Mouse (Mus musculus) hindbrain, embryonic 16.5 days (tissue): ENCODE data around the gene Edc3. TPM values are rescaled to one million over a fixed set of nuclear protein-coding genes. Genes with fewer than 3 reads are reported as not detected.
A peak's percentile ranks its signal among the peaks of the same experiment; 100 is the strongest.

ENCODE experiments used
- ATAC-seq: fragments of 200-750 bp; cut with Nextera tagmentation; 2 replicates; pipeline ENCODE4 v1.8.0; 2017; ENCODE audit warnings: moderate TSS enrichment, moderate library complexity
- H3K27ac ChIP-seq: fragments of 300-500 bp; sonication (generic); 2 replicates; pipeline ENCODE4 v1.5.1; 2014; ENCODE audit warnings: low read depth, mild to moderate bottlenecking, control low read depth, low read length, moderate library complexity
- H3K27me3 ChIP-seq: fragments of 300-500 bp; sonication (generic); replicated peaks from 2 replicates; pipeline ENCODE4 v1.6.1; 2014; ENCODE audit warnings: low read length; ENCODE audit not compliant: control insufficient read depth, insufficient read depth
- H3K36me3 ChIP-seq: fragments of 300-500 bp; sonication (generic); 2 replicates; pipeline ENCODE4 v1.6.1; 2014; ENCODE audit warnings: mild to moderate bottlenecking, low read length, moderate library complexity, mixed read lengths; ENCODE audit not compliant: control insufficient read depth, insufficient read depth
- H3K4me1 ChIP-seq: fragments of 300-500 bp; sonication (generic); 2 replicates; pipeline ENCODE4 v1.6.1; 2014; ENCODE audit warnings: low read depth, low read length; ENCODE audit not compliant: control insufficient read depth, insufficient read depth
- H3K4me2 ChIP-seq: fragments of 300-500 bp; sonication (generic); 2 replicates; pipeline ENCODE4 v1.6.1; 2014; ENCODE audit warnings: mild to moderate bottlenecking, low read length, control low read depth, moderate library complexity
- H3K4me3 ChIP-seq: fragments of 300-500 bp; sonication (generic); 2 replicates; pipeline ENCODE4 v1.5.1; 2014; ENCODE audit warnings: mild to moderate bottlenecking, low read length, control low read depth, moderate library complexity
- H3K9ac ChIP-seq: fragments of 300-500 bp; sonication (generic); 2 replicates; pipeline ENCODE4 v1.6.1; 2014; ENCODE audit warnings: low read depth, mild to moderate bottlenecking, control low read depth, low read length, moderate library complexity
- H3K9me3 ChIP-seq: fragments of 300-500 bp; sonication (generic); 2 replicates; pipeline ENCODE4 v1.6.1; 2014; ENCODE audit warnings: mild to moderate bottlenecking, low read length, moderate library complexity; ENCODE audit not compliant: control insufficient read depth
- WGBS: fragments of 180-500 bp; shearing (Covaris S2); extraction: QIAGEN DNeasy Blood & Tissue Kit; methylation state at CpG from one replicate; pipeline ENCODE4 v1.1.7; 2014; 5-methylcytosine and 5-hydroxymethylcytosine counted together
- polyA plus RNA-seq: library from polyadenylated mRNA; unstranded; fragments of >200 nt; fragmentation: Nextera tagmentation; extraction: Ambion mirVana; gene quantifications from 2 replicates; pipeline ENCODE4 v1.2.1, GENCODE M21; 2015

Gene Edc3
- polyA plus RNA-seq, 1 experiment from 2014 or later = 29.7 TPM

DNA sequence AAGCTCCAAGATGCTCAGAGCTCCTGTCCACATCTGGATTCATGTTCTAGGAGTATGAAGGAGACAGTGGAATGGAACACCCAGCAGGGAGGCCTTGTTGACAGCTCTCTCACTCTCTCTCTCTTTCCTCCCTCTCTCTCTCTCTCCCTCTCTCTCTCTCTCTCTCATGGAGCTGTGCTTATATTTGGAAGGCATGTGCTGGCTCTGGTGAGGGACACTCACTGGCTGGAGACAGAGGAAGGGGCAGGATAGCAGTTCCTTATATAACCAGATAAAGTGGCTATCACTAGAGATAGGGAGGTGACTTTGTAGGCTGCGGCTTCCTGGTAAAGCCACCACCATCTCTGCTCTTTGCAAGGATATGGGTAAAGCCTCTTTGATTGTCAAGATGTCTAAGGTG is 61.9 kb downstream of the Edc3 start:
- no peaks in the 10 kb centered on the region for H3K36me3 ChIP-seq
- peaks cover 8% of the 10 kb centered on the region for H3K4me1 ChIP-seq
- no peaks in the 10 kb centered on the region for H3K27me3 ChIP-seq
- no peak overlapping the region for H3K9ac ChIP-seq
- ATAC-seq = no peak
- H3K4me2 ChIP-seq = no peak overlapping the region
- H3K9me3 ChIP-seq = no peaks in the 10 kb centered on the region
- no peak overlapping the region for H3K4me3 ChIP-seq
- WGBS = 94% methylated on average over 1 of the region's 1 CpGs
- H3K27ac ChIP-seq = no peak overlapping the region

DNA sequence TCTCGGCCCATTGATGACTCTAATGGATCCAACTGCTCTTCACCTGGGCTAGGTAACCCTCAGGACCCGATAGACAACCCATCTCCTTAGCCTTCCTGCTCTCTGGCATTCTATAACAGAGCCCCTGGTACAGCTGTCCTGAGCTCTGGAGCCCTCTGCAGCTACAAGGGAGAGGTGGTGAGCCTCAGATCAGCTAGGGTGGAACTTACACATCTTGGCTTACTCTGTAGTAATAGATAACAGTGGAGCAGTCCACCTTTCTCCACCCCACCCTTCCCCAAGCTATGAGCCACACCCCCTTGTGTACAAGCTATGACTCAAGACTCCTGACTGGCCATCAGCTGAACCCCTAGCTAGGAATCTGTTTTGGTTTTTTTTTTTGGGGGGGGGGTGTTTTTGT is 62.5 kb downstream of the Edc3 start:
- 89% methylated on average over 2 of the region's 2 CpGs for WGBS
- ATAC-seq = no peak
- peaks cover 8% of the 10 kb centered on the region for H3K4me1 ChIP-seq
- no peak overlapping the region for H3K4me2 ChIP-seq
- H3K4me3 ChIP-seq = no peak overlapping the region
- H3K27me3 ChIP-seq = no peaks in the 10 kb centered on the region
- no peak overlapping the region for H3K27ac ChIP-seq
- H3K9ac ChIP-seq = no peak overlapping the region
- no peaks in the 10 kb centered on the region for H3K36me3 ChIP-seq
- no peaks in the 10 kb centered on the region for H3K9me3 ChIP-seq

DNA sequence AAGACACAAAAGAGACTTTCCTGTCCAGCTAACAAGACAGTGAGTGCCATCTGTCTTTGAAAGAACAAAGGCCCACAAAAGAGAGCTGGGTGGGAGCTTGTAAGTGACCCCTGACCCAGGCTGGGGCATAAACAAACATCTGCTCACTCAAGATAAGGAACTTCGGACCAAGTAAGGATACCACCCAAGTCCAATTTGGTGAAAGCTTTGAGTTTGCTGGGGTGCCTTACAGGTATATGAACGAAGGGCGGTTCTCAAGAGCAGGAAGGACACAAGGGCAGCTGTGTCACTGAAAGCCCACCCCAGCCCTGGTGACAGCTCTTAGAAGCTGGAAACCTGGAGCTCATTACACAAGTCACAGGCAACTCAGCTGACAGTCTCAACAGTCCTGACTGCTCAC is 65.4 kb downstream of the Edc3 start:
- H3K9ac ChIP-seq = no peak overlapping the region
- no peaks in the 10 kb centered on the region for H3K9me3 ChIP-seq
- H3K4me1 ChIP-seq = no peaks in the 10 kb centered on the region
- ATAC-seq = no peak
- no peaks in the 10 kb centered on the region for H3K27me3 ChIP-seq
- no peak overlapping the region for H3K4me2 ChIP-seq
- 83% methylated on average over 3 of the region's 3 CpGs for WGBS
- H3K4me3 ChIP-seq = no peak overlapping the region
- no peaks in the 10 kb centered on the region for H3K36me3 ChIP-seq
- no peak overlapping the region for H3K27ac ChIP-seq

DNA sequence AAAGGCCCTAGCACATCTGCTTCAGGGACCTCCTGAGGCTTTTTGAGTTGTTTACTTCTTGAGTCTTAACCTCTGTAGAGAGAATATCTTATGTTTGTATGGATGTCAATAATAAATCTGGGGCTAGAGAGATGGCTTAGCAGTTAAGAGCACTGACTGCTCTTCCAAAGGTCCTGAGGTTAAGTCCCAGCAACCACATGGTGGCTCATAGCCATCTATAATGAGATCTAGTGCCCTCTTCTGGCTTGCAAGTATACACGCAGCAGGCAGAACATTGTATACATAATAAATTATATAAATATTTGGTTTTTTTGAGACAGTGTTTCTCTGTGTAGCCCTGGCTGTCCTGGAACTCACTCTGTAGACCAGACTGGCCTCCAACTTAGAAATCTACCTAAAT is 65.8 kb downstream of the Edc3 start:
- no peak for ATAC-seq
- Histone ChIP-seq H3K9ac (no peak overlapping the region), H3K27ac (no peak overlapping the region), H3K9me3 (no peaks in the 10 kb centered on the region), H3K27me3 (no peaks in the 10 kb centered on the region), H3K36me3 (no peaks in the 10 kb centered on the region), H3K4me1 (no peaks in the 10 kb centered on the region), H3K4me2 (no peak overlapping the region), H3K4me3 (no peak overlapping the region)
- 12% methylated on average over 1 of the region's 1 CpGs for WGBS

DNA sequence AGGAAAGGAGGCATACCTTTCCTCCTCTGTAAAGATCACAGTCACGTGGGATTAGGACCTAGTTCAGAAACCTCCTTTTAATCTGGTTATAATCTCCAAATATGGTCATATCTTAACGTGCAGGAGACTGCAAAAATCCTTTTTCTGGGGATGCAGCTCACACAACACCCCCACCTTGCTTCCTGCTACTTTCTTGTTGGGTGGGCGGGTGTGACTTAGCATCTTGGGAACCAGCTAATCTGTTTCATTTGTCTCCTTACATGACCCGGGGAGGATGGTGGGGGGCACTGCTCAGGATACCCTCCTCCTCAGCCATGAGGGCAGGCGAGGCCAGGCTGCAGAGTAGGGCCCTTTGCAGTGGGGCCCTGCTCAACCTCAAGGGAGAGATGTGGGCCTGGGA is 66.7 kb downstream of the Edc3 start:
- ATAC-seq = no peak

DNA sequence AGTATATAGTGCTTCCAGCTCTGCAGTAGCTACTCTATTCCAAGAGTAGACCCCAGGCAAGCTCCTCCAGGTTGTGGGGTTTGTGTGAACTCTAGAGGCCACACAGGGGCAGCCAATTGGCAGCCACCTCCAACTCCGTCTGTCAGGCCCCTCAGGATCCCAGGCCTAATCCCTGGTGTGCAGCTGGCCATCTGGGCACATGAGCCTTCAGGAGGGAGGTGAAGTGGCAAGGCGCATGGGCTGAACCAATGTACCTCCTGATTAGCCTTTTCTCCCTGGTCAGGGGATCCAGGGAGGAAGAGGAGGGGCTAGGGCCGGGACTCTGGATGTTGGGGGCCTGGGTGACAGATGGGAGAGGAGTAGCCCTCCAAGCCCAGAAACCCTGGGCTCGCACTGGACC is 67.4 kb downstream of the Edc3 start:
- Histone ChIP-seq H3K27ac (no peak overlapping the region), H3K4me2 (no peak overlapping the region), H3K27me3 (no peaks in the 10 kb centered on the region), H3K9ac (no peak overlapping the region), H3K9me3 (no peaks in the 10 kb centered on the region), H3K4me1 (no peaks in the 10 kb centered on the region), H3K36me3 (no peaks in the 10 kb centered on the region), H3K4me3 (no peak overlapping the region)
- WGBS = 58% methylated on average over 4 of the region's 4 CpGs
- 0 out of 2 replicates have a peak, but pooled peaks have one; percentile 27 for ATAC-seq

More for the DNA sequence above, 66.7 kb downstream of the Edc3 start:
- Histone ChIP-seq H3K27me3 (no peaks in the 10 kb centered on the region), H3K36me3 (no peaks in the 10 kb centered on the region), H3K4me2 (no peak overlapping the region), H3K9ac (no peak overlapping the region), H3K4me1 (no peaks in the 10 kb centered on the region), H3K27ac (no peak overlapping the region), H3K4me3 (no peak overlapping the region), H3K9me3 (no peaks in the 10 kb centered on the region)
- WGBS = 81% methylated on average over 5 of the region's 5 CpGs

DNA sequence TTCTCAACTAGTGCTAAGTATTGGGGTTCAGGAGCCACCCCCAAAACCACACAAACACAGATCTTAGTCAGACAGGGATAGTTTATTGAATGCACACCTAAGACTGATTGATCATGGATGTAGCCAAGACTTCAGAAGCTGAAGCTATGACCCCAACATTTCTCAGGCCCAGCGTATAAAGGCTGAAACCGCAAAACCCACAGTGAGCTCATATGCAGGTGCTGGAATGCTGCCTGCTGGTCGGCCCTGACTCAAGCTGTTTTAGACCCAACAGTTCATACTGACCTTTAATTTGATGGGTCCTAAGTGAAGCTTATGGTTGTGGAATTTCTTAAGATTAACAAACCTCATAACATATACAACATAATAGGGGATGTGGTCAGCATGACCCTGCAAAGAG is 74.3 kb downstream of the Edc3 start:
- Histone ChIP-seq H3K4me2 (no peak overlapping the region), H3K4me1 (no peaks in the 10 kb centered on the region), H3K9me3 (no peaks in the 10 kb centered on the region), H3K27me3 (no peaks in the 10 kb centered on the region), H3K36me3 (no peaks in the 10 kb centered on the region), H3K9ac (no peak overlapping the region), H3K27ac (no peak overlapping the region), H3K4me3 (no peak overlapping the region)
- no peak for ATAC-seq
- WGBS = 93% methylated on average over 3 of the region's 3 CpGs

DNA sequence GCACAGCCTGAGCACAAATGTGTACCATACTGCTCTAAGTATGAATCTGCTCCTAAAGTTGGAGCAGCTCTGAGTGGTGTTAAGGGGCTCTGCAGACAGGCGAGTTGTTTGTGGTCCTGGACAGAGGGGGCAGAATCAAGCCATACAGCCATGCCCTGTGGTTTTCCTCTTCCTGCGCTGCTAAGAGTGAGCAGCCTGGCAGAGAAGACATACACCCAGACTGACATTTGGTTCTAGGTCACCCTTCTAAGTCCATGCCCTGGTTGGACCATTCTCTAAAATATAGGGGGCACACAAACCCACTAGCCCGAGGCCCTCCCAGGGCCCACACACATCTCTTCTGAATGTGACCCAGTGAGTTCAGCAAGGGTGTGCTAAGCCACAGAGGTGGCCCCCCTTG is 81.4 kb downstream of the Edc3 start:
- Histone ChIP-seq H3K4me2 (no peak overlapping the region), H3K4me1 (no peaks in the 10 kb centered on the region), H3K9ac (no peak overlapping the region), H3K9me3 (no peaks in the 10 kb centered on the region), H3K4me3 (no peak overlapping the region), H3K27me3 (no peaks in the 10 kb centered on the region), H3K27ac (no peak overlapping the region), H3K36me3 (peaks cover 7% of the 10 kb centered on the region)
- ATAC-seq = no peak
- WGBS = 93% methylated on average over 3 of the region's 3 CpGs

DNA sequence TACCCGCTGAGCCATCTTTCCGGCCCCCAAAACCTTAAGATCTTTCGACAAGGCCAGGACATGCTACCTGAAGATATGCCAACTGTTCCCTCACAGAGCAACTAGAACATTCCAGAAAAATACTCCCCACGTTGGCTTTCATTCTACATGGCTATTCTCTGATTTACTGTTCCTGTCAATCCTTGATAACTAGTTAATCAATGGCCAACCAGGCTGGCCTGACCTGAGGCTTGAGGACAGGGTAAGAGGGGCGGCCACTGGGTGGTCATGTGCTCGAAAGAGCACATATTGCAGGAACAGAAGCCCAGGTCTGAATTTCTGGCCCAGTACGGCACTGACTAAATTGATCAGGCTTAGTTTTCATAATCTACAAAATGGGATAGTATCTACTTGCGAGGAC is 89.1 kb downstream of the Edc3 start:
- no peak for ATAC-seq
- 95% methylated on average over 8 of the region's 8 CpGs for WGBS
- H3K4me2 ChIP-seq = no peak overlapping the region
- peaks cover 5% of the 10 kb centered on the region for H3K4me1 ChIP-seq
- H3K9me3 ChIP-seq = no peaks in the 10 kb centered on the region
- no peak overlapping the region for H3K4me3 ChIP-seq
- peaks cover 18% of the 10 kb centered on the region for H3K36me3 ChIP-seq
- H3K9ac ChIP-seq = no peak overlapping the region
- no peaks in the 10 kb centered on the region for H3K27me3 ChIP-seq
- H3K27ac ChIP-seq = no peak overlapping the region

DNA sequence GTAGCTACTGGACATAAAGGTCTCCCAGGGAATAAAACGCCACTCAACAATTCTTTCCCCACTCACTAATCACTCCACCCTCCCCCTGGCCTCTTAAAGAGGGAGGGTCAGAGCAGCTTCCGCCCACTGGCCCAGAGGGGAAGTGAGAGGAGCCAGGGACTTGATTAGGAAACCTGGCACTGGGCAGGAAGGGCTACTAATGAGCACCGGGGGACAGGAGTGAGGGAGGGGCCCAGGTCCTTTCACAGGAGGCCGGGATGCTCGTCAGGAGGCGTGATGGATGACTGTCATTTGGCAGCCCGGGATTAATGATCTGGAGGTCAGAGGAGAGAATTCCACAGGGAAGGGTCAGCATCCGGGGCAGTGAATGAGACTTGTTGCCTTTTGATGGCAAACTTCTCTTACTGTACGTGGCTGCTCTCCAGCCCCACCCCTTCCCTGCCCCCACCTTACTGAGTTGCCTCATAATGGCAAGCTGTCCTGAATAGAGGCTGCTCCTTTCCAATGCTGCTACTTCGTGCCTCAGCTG is 90.4 kb downstream of the Edc3 start:
- Histone ChIP-seq H3K27me3 (no peaks in the 10 kb centered on the region), H3K27ac (no peak overlapping the region), H3K36me3 (peaks cover 15% of the 10 kb centered on the region), H3K4me2 (no peak overlapping the region), H3K9ac (no peak overlapping the region), H3K4me3 (no peak overlapping the region), H3K4me1 (peaks cover 13% of the 10 kb centered on the region), H3K9me3 (no peaks in the 10 kb centered on the region)
- 13% methylated on average over 10 of the region's 10 CpGs for WGBS
- ATAC-seq = no peak
